Mouse (Mus musculus): ENCODE results near the gene Hexim1. TPM values are rescaled to one million over a fixed set of nuclear protein-coding genes. Genes with fewer than 3 reads are reported as not detected.

Hexim1 gene
- total RNA-seq, 1 experiment = 29.1 TPM

GRCm38 (mm10) chr11:103144309-103145285 lies 28.6 kb downstream of the Hexim1 start:
- H3K9me3 ChIP-seq (ENCODE audit: control insufficient read depth, insufficient read depth, low read depth, low read length) = no peaks in the 10 kb centered on the region
- in situ Hi-C loops (cut with MboI; ENCODE audit: low sequenced_read_pairs in 2 of 2, unreplicated experiment in 2 of 2) = no loop called here
- no peaks in the 10 kb centered on the region for H3K36me3 ChIP-seq (ENCODE audit: control insufficient read depth, insufficient read depth, low read length, poor library complexity, severe bottlenecking)
- TF ChIP-seq CHD2 (IDR thresholded peaks at IDR 0.05; ENCODE audit: low read depth, low read length) (no peak), ZNF384 (IDR thresholded peaks at IDR 0.05; ENCODE audit: low read depth, low read length) (no peak), HCFC1 (IDR thresholded peaks at IDR 0.05; ENCODE audit: borderline replicate concordance, insufficient read depth, low read length) (no peak), MAFK (IDR thresholded peaks at IDR 0.05; ENCODE audit: insufficient read depth, low read depth, low read length) (no peak), ZC3H11A (IDR thresholded peaks at IDR 0.05; ENCODE audit: borderline replicate concordance, low read depth, low read length) (no peak)
- H3K27ac ChIP-seq (ENCODE audit: insufficient read depth, low read depth, low read length, poor library complexity, severe bottlenecking) = no peak overlapping the region
- DNase-seq (ENCODE audit: low read depth, low spot score) = no peak
- H3K4me1 ChIP-seq (ENCODE audit: control insufficient read depth in 2 of 2, insufficient read depth in 2 of 2, low read length in 2 of 2, poor library complexity in 1 of 2) = peaks cover 1 to 31% of the 10 kb centered on the region in 2 experiments; a peak in 2 of 4 replicates
- no peak overlapping the region for H3K4me3 ChIP-seq (ENCODE audit: insufficient read depth in 1 of 2, low read depth in 1 of 2, low read length in 2 of 2, poor library complexity in 1 of 2, severe bottlenecking in 1 of 2)
- H3K9ac ChIP-seq (ENCODE audit: insufficient read depth, low read depth, low read length, poor library complexity, severe bottlenecking) = no peak overlapping the region

- DNase-seq (ENCODE audit: low read depth, low spot score) = no peak
- TF ChIP-seq HCFC1 (IDR thresholded peaks at IDR 0.05; ENCODE audit: borderline replicate concordance, insufficient read depth, low read length) (no peak), MAFK (IDR thresholded peaks at IDR 0.05; ENCODE audit: insufficient read depth, low read depth, low read length) (no peak), ZNF384 (IDR thresholded peaks at IDR 0.05; ENCODE audit: low read depth, low read length) (no peak), ZC3H11A (IDR thresholded peaks at IDR 0.05; ENCODE audit: borderline replicate concordance, low read depth, low read length) (no peak), CHD2 (IDR thresholded peaks at IDR 0.05; ENCODE audit: low read depth, low read length) (no peak)
Measured at GRCm38 (mm10) chr11:103146386-103146785, 30.4 kb downstream of the Hexim1 start.

GRCm38 (mm10) chr11:103147766-103148165 lies 31.7 kb downstream of the Hexim1 start:
- Histone ChIP-seq H3K4me3 (ENCODE audit: insufficient read depth in 1 of 2, low read depth in 1 of 2, low read length in 2 of 2, poor library complexity in 1 of 2, severe bottlenecking in 1 of 2) (no peak overlapping the region), H3K4me1 (ENCODE audit: control insufficient read depth in 2 of 2, insufficient read depth in 2 of 2, low read length in 2 of 2, poor library complexity in 1 of 2) (peaks cover 0 to 7% of the 10 kb centered on the region in 2 experiments; a peak in 1 of 4 replicates), H3K27ac (ENCODE audit: insufficient read depth, low read depth, low read length, poor library complexity, severe bottlenecking) (no peak overlapping the region), H3K36me3 (ENCODE audit: control insufficient read depth, insufficient read depth, low read length, poor library complexity, severe bottlenecking) (no peaks in the 10 kb centered on the region), H3K9ac (ENCODE audit: insufficient read depth, low read depth, low read length, poor library complexity, severe bottlenecking) (no peak overlapping the region), H3K9me3 (ENCODE audit: control insufficient read depth, insufficient read depth, low read depth, low read length) (no peaks in the 10 kb centered on the region)
- no peak for TF ChIP-seq HCFC1 (IDR thresholded peaks at IDR 0.05; ENCODE audit: borderline replicate concordance, insufficient read depth, low read length)
- in situ Hi-C loops (cut with MboI; ENCODE audit: low sequenced_read_pairs in 2 of 2, unreplicated experiment in 2 of 2) = no loop called here
- DNase-seq (ENCODE audit: low read depth, low spot score) = no peak

More at GRCm38 (mm10) chr11:103146386-103146785, 30.4 kb downstream of the Hexim1 start:
- in situ Hi-C loops (cut with MboI; ENCODE audit: low sequenced_read_pairs in 2 of 2, unreplicated experiment in 2 of 2) = no loop called here
- Histone ChIP-seq H3K9me3 (ENCODE audit: control insufficient read depth, insufficient read depth, low read depth, low read length) (no peaks in the 10 kb centered on the region), H3K4me3 (ENCODE audit: insufficient read depth in 1 of 2, low read depth in 1 of 2, low read length in 2 of 2, poor library complexity in 1 of 2, severe bottlenecking in 1 of 2) (no peak overlapping the region), H3K27ac (ENCODE audit: insufficient read depth, low read depth, low read length, poor library complexity, severe bottlenecking) (no peak overlapping the region), H3K4me1 (ENCODE audit: control insufficient read depth in 2 of 2, insufficient read depth in 2 of 2, low read length in 2 of 2, poor library complexity in 1 of 2) (peaks cover 0 to 17% of the 10 kb centered on the region in 2 experiments; a peak in 1 of 4 replicates), H3K9ac (ENCODE audit: insufficient read depth, low read depth, low read length, poor library complexity, severe bottlenecking) (no peak overlapping the region), H3K36me3 (ENCODE audit: control insufficient read depth, insufficient read depth, low read length, poor library complexity, severe bottlenecking) (no peaks in the 10 kb centered on the region)

- Histone ChIP-seq H3K4me3 (ENCODE audit: insufficient read depth in 1 of 2, low read depth in 1 of 2, low read length in 2 of 2, poor library complexity in 1 of 2, severe bottlenecking in 1 of 2) (no peak overlapping the region), H3K9ac (ENCODE audit: insufficient read depth, low read depth, low read length, poor library complexity, severe bottlenecking) (no peak overlapping the region), H3K36me3 (ENCODE audit: control insufficient read depth, insufficient read depth, low read length, poor library complexity, severe bottlenecking) (no peaks in the 10 kb centered on the region), H3K4me1 (ENCODE audit: control insufficient read depth in 2 of 2, insufficient read depth in 2 of 2, low read length in 2 of 2, poor library complexity in 1 of 2) (peaks cover 0 to 4% of the 10 kb centered on the region in 2 experiments; a peak in 1 of 4 replicates), H3K27ac (ENCODE audit: insufficient read depth, low read depth, low read length, poor library complexity, severe bottlenecking) (no peak overlapping the region), H3K9me3 (ENCODE audit: control insufficient read depth, insufficient read depth, low read depth, low read length) (no peaks in the 10 kb centered on the region)
- no peak for DNase-seq (ENCODE audit: low read depth, low spot score)
- in situ Hi-C loops (cut with MboI; ENCODE audit: low sequenced_read_pairs in 2 of 2, unreplicated experiment in 2 of 2) = no loop called here
- TF ChIP-seq HCFC1 (IDR thresholded peaks at IDR 0.05; ENCODE audit: borderline replicate concordance, insufficient read depth, low read length) (no peak), CHD2 (IDR thresholded peaks at IDR 0.05; ENCODE audit: low read depth, low read length) (no peak), ZNF384 (IDR thresholded peaks at IDR 0.05; ENCODE audit: low read depth, low read length) (no peak), MAFK (IDR thresholded peaks at IDR 0.05; ENCODE audit: insufficient read depth, low read depth, low read length) (no peak), ZC3H11A (IDR thresholded peaks at IDR 0.05; ENCODE audit: borderline replicate concordance, low read depth, low read length) (no peak)
Measured at GRCm38 (mm10) chr11:103149771-103150170, 33.7 kb downstream of the Hexim1 start.
